Mouse (Mus musculus) thymus, postnatal 36 days (tissue): ENCODE measurements around the gene Olfr293.

Experiments
- DNase-seq, 2 experiments: peaks; one replicate each; pipeline ENCODE4 v3.0.0; 2022; ENCODE audit warnings: mixed read lengths in 2 of 2

Gene Olfr293

DNA sequence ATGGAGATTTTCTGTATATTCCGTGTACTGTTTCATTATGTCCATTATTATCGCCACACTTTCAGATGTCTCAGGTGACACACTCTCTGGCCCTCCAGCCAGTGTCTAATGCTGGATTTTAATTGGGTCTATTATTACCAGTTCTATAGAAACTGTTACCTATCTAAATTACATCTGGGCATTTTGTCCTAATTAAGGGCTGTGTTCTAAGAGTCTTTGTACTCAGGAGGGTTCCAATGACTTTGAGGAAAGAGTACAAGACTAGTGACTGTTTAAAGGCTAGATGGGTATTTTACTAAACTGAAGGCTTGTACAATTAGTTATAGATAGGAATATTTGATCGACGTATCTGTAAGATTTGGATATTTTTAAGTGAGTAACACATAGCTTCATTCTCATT, at the start of gene Olfr293:
Gene Olfr293, plus strand, starts transcription at position 301 of the 400 bp plus-strand sequence.
- no peak for DNase-seq

GRCm38 (mm10) chr7:86616543-86616942, 32.3 kb upstream of the Olfr293 start, which contains the start of gene Olfr294:
Gene Olfr294 (minus strand): TSS chr7:86616643.
- no peak for DNase-seq

DNA sequence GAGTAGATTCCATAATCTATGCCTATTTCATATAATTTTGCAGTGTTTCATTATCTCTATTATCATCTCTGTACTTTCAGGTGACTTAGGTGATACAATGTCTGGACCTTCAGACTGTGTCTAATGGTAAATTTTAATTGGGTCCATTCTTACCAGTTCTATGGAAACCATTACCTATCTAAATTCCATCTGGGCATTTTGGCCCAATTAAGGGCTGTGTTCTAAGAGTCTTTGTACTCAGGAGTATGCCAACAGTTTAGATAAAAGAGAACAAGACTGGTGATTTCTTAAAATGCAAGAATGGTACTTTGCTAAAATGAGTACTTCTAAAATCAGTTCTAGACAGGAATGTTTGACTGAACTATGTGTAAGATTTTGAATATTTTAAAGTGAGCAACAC, 39.2 kb downstream of the Olfr293 start, which contains the start of gene Olfr292:
Gene Olfr292, plus strand, starts transcription at position 301 of the 400 bp plus-strand sequence.
- no peak for DNase-seq
